Mouse (Mus musculus) brain, embryonic 14.5 days (tissue): ENCODE data around the gene Pacrg. TPM values are rescaled to one million over a fixed set of nuclear protein-coding genes. Genes with fewer than 3 reads are reported as not detected.

Experiments used
- DNase-seq: peaks from one replicate; pipeline ENCODE4 v3.0.0-alpha.2; 2011; ENCODE audit warnings: low read depth
- CTCF ChIP-seq: fragments of 200-500 bp; IDR thresholded peaks from 2 replicates; pipeline ENCODE4 v1.5.1; 2012; ENCODE audit warnings: inconsistent platforms, mild to moderate bottlenecking, moderate library complexity, borderline replicate concordance; ENCODE audit not compliant: insufficient read depth, insufficient read length; ENCODE audit errors: extremely low read depth
- POLR2A ChIP-seq: fragments of 200-500 bp; IDR thresholded peaks from 2 replicates; pipeline ENCODE4 v1.6.1; 2012; ENCODE audit warnings: mild to moderate bottlenecking, inconsistent platforms, borderline replicate concordance; ENCODE audit not compliant: poor library complexity, insufficient read depth, insufficient read length, severe bottlenecking; ENCODE audit errors: extremely low read depth
- polyA plus RNA-seq: library from polyadenylated mRNA; depleted of rRNA; stranded (reverse); fragments of >200 nt; gene quantifications from 2 replicates; pipeline ENCODE4 v1.2.3, GENCODE M21; 2012

Pacrg gene
- polyA plus RNA-seq, 1 experiment: 9.8 TPM

GRCm38 (mm10) chr17:10432525-10433180, 407.5 kb downstream of the Pacrg start:
- TF ChIP-seq POLR2A: no peak
- TF ChIP-seq CTCF: no peak
- no peak for DNase-seq

GRCm38 (mm10) chr17:10431849-10432524, 408.1 kb downstream of the Pacrg start:
- TF ChIP-seq POLR2A: no peak
- no peak for TF ChIP-seq CTCF
- DNase-seq: no peak

GRCm38 (mm10) chr17:10430831-10431230, 409.3 kb downstream of the Pacrg start:
- TF ChIP-seq CTCF (no peak), POLR2A (no peak)

GRCm38 (mm10) chr17:10429406-10429805, 410.7 kb downstream of the Pacrg start:
- DNase-seq: no peak
- no peak for TF ChIP-seq POLR2A
- no peak for TF ChIP-seq CTCF

More at GRCm38 (mm10) chr17:10430831-10431230, 409.3 kb downstream of the Pacrg start:
- no peak for DNase-seq

- no peak for TF ChIP-seq CTCF
- no peak for TF ChIP-seq POLR2A
- no peak for DNase-seq
These were observed 414.8 kb downstream of the Pacrg start for GRCm38 (mm10) chr17:10425311-10425710.

GRCm38 (mm10) chr17:10417558-10418253, 422.4 kb downstream of the Pacrg start:
- peak; percentile 32 for DNase-seq
- TF ChIP-seq CTCF: no peak
- TF ChIP-seq POLR2A: no peak

GRCm38 (mm10) chr17:10416995-10417394, 423.1 kb downstream of the Pacrg start:
- no peak for TF ChIP-seq POLR2A
- TF ChIP-seq CTCF: no peak
- DNase-seq: no peak

- TF ChIP-seq CTCF (no peak), POLR2A (no peak)
- no peak for DNase-seq
These were observed 424.0 kb downstream of the Pacrg start for GRCm38 (mm10) chr17:10416101-10416500.

GRCm38 (mm10) chr17:10414383-10414782, 425.7 kb downstream of the Pacrg start:
- TF ChIP-seq CTCF (no peak), POLR2A (no peak)
- DNase-seq: no peak

- DNase-seq: no peak
- TF ChIP-seq CTCF (no peak), POLR2A (no peak)
These were observed 426.2 kb downstream of the Pacrg start for GRCm38 (mm10) chr17:10413870-10414269.
